Mouse (Mus musculus): ENCODE data around the gene Zfp541. TPM values are rescaled to one million over a fixed set of nuclear protein-coding genes. Genes with fewer than 3 reads are reported as not detected.

Zfp541 gene
- polyA plus RNA-seq, 1 experiment from 2014 or later: 0.12 TPM

DNA sequence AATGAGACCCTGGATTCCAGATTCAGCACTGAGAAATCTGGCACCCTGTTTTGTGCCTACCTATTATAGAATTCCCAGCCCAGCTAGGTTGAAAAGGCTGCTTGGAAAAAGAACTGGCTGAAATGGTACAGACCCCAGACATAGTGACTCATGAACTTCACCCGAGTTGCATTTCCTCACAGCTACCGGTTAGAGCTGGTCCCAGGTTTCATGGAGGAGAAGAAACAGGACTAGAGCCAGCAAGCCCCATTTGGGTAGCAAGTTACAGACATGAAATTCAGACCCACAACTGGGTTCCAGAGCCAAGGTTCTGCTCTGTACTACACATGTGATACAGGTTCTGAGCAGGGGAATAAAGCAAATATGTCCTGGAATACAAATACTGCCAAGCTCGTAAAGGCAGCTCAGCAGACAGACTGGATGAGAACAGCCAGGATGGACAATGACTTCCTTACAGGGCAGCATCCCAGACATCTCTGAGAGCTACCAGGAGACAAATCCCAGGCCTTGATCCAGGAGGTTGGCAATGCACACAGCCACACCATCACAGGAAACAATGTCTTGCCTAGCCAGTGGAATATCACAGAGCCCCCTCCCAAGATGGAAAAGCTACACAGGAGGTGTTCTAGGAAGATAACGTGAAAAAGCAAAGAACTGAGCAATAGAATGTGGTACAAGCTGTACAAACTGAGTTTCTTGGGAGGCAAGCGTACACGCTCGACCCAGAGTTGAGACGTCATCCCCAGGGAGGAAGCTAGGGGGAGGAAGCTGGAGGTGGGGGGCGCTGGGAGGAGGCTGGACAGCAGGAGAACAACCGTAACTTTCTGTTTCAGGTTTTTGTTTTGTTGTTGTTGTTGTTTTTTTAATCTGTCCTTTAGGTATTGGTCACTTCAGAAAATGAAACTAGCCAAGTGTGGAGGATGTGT is 18.5 kb upstream of the Zfp541 start:
- no peaks in the 10 kb centered on the region for H3K27me3 ChIP-seq (ENCODE audit: control insufficient read depth, insufficient read depth, low read length)
- H3K4me3 ChIP-seq (ENCODE audit: low read depth, low read length): no peak overlapping the region
- no peak for ATAC-seq (ENCODE audit: insufficient number of reproducible peaks, insufficient read depth, low FRiP score, low read depth)
- H3K36me3 ChIP-seq (ENCODE audit: control insufficient read depth, insufficient read depth, low read length): no peaks in the 10 kb centered on the region
- no peak overlapping the region for H3K4me2 ChIP-seq (replicated peaks; ENCODE audit: low read depth, low read length)
- H3K9ac ChIP-seq (replicated peaks; ENCODE audit: low read depth, low read length): no peak overlapping the region
- no peaks in the 10 kb centered on the region for H3K9me3 ChIP-seq (ENCODE audit: control insufficient read depth, low read depth, low read length)
- H3K4me1 ChIP-seq (ENCODE audit: control insufficient read depth, insufficient read depth, low read length): peaks cover 21% of the 10 kb centered on the region; the same call in 1 of the 2 replicates
- WGBS: 74% methylated on average over 10 of the region's 10 CpGs
- no peak overlapping the region for H3K27ac ChIP-seq (ENCODE audit: low read length)

DNA sequence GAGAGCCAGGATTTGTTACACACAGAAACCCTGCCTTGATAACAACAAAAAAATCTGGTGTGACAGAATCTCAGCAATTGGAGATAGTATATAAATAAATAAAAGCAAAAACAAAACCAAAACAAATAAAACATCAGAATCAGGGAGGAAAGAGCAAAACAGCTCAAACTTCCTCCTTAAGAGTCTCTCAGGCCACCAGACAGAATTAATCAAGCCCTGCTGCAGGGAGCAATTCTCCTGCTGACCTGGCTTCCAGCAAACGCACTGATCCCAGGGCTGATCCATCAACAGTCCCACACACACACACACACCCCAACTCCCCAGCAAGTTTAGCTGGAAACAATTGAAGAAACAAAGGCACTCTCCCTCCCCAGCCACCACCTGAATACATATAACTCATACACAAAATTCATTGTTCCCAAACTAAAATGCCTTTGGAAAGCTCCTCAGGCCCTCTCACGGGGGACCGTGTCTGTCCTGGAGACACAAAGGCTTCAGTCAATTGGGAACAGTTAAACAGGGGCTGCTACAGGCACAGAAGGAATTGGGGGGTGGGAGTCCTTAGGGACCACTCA is 17.7 kb upstream of the Zfp541 start:
- H3K9ac ChIP-seq (replicated peaks; ENCODE audit: low read depth, low read length): no peak overlapping the region
- H3K36me3 ChIP-seq (ENCODE audit: control insufficient read depth, insufficient read depth, low read length): no peaks in the 10 kb centered on the region
- no peak overlapping the region for H3K27ac ChIP-seq (ENCODE audit: low read length)

DNA sequence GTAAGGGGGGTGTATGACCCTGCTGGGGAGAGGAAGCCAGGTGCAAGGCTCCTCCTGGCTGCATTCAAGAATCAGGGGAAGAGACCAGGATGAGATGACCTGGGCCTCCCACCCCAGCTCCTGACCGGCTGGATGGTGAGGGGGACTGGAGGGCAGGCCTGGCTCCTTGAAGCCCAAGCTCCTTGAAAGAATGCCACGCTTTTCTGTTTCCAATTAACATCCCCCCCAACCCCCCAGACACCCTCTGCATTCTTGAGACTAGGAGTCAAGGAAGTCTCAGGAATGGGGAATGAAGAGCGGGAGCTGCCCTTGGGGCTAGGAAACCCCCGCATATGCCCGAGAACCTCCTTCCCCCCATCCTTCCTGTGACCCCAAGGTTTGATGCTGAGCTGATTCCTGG is 17.1 kb upstream of the Zfp541 start:
- H3K4me1 ChIP-seq (ENCODE audit: control insufficient read depth, insufficient read depth, low read length): peaks cover 28% of the 10 kb centered on the region
- H3K9me3 ChIP-seq (ENCODE audit: control insufficient read depth, low read depth, low read length): no peaks in the 10 kb centered on the region
- H3K4me3 ChIP-seq (ENCODE audit: low read depth, low read length): no peak overlapping the region
- ATAC-seq (ENCODE audit: insufficient number of reproducible peaks, insufficient read depth, low FRiP score, low read depth): no peak
- H3K36me3 ChIP-seq (ENCODE audit: control insufficient read depth, insufficient read depth, low read length): no peaks in the 10 kb centered on the region
- H3K27me3 ChIP-seq (ENCODE audit: control insufficient read depth, insufficient read depth, low read length): no peaks in the 10 kb centered on the region
- H3K9ac ChIP-seq (replicated peaks; ENCODE audit: low read depth, low read length): no peak overlapping the region
- H3K4me2 ChIP-seq (replicated peaks; ENCODE audit: low read depth, low read length): no peak overlapping the region
- peak overlapping the region; percentile 49; the same call in 1 of the 2 replicates for H3K27ac ChIP-seq (ENCODE audit: low read length)
- WGBS: 41% methylated on average over 5 of the region's 5 CpGs

More for the DNA sequence above, 17.7 kb upstream of the Zfp541 start:
- H3K4me3 ChIP-seq (ENCODE audit: low read depth, low read length): no peak overlapping the region
- no peak for ATAC-seq (ENCODE audit: insufficient number of reproducible peaks, insufficient read depth, low FRiP score, low read depth)
- no peaks in the 10 kb centered on the region for H3K9me3 ChIP-seq (ENCODE audit: control insufficient read depth, low read depth, low read length)
- no peaks in the 10 kb centered on the region for H3K27me3 ChIP-seq (ENCODE audit: control insufficient read depth, insufficient read depth, low read length)
- WGBS: 46% methylated on average over 3 of the region's 3 CpGs
- no peak overlapping the region for H3K4me2 ChIP-seq (replicated peaks; ENCODE audit: low read depth, low read length)
- H3K4me1 ChIP-seq (ENCODE audit: control insufficient read depth, insufficient read depth, low read length): peaks cover 22% of the 10 kb centered on the region; the same call in 1 of the 2 replicates

DNA sequence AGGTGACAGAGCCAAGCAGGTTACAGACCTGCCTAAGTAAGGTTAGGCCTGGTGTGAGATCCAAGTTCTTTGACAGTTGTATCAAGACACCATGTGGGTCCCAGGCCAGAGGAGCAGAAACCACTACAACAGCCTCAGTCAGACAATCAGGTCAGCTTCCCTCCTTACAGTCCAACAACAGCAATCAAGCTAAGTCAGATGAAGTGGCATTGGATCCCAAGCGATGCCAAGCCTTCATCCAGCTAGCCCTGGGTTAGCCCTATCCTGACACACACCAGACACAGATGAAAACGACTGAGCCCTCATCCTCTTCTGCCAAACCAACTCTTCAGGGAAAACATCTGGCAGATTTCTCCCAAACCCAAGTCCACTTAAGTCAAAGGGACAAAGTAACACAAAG is 16.1 kb upstream of the Zfp541 start:
- no peak overlapping the region for H3K9ac ChIP-seq (replicated peaks; ENCODE audit: low read depth, low read length)
- ATAC-seq (ENCODE audit: insufficient number of reproducible peaks, insufficient read depth, low FRiP score, low read depth): no peak
- H3K9me3 ChIP-seq (ENCODE audit: control insufficient read depth, low read depth, low read length): no peaks in the 10 kb centered on the region
- no peaks in the 10 kb centered on the region for H3K27me3 ChIP-seq (ENCODE audit: control insufficient read depth, insufficient read depth, low read length)
- peaks cover 36% of the 10 kb centered on the region for H3K4me1 ChIP-seq (ENCODE audit: control insufficient read depth, insufficient read depth, low read length)
- H3K4me2 ChIP-seq (replicated peaks; ENCODE audit: low read depth, low read length): peak overlapping the region; percentile 87; the same call in 1 of the 2 replicates
- no peaks in the 10 kb centered on the region for H3K36me3 ChIP-seq (ENCODE audit: control insufficient read depth, insufficient read depth, low read length)
- WGBS: 48% methylated on average over 2 of the region's 2 CpGs
- H3K4me3 ChIP-seq (ENCODE audit: low read depth, low read length): peak overlapping the region; percentile 87; the same call in 1 of the 2 replicates
- H3K27ac ChIP-seq (ENCODE audit: low read length): peak overlapping the region; percentile 99; the same call in 1 of the 2 replicates

DNA sequence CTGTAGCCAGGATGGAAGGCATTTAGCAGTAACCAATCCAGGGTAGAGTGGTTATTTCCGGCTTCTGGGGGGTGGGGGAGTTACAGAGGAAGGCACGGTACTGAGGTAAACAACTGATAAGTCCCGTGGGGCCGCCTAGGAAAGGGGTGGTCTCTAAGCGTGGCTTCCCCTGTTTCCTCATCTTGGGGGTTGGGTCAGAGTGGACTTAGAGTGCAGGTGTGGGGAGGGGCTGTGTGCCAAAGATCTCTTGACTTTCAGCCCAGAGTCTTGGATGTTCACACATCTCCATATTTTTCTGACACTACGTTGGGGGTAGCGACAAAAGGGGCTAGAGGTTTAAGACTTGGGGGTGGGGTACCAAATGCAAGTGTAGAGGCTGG is 15.5 kb upstream of the Zfp541 start:
- H3K4me1 ChIP-seq (ENCODE audit: control insufficient read depth, insufficient read depth, low read length): peaks cover 38% of the 10 kb centered on the region
- H3K36me3 ChIP-seq (ENCODE audit: control insufficient read depth, insufficient read depth, low read length): no peaks in the 10 kb centered on the region
- peak; percentile 50; the same call in 1 of the 2 replicates for ATAC-seq (ENCODE audit: insufficient number of reproducible peaks, insufficient read depth, low FRiP score, low read depth)
- H3K4me2 ChIP-seq (replicated peaks; ENCODE audit: low read depth, low read length): peak overlapping the region; percentile 87
- H3K9ac ChIP-seq (replicated peaks; ENCODE audit: low read depth, low read length): peak overlapping the region; percentile 99
- WGBS: 3% methylated on average over 7 of the region's 7 CpGs
- peak overlapping the region; percentile 87 for H3K4me3 ChIP-seq (ENCODE audit: low read depth, low read length)
- H3K9me3 ChIP-seq (ENCODE audit: control insufficient read depth, low read depth, low read length): no peaks in the 10 kb centered on the region
- H3K27me3 ChIP-seq (ENCODE audit: control insufficient read depth, insufficient read depth, low read length): no peaks in the 10 kb centered on the region
- H3K27ac ChIP-seq (ENCODE audit: low read length): peak overlapping the region; percentile 99

DNA sequence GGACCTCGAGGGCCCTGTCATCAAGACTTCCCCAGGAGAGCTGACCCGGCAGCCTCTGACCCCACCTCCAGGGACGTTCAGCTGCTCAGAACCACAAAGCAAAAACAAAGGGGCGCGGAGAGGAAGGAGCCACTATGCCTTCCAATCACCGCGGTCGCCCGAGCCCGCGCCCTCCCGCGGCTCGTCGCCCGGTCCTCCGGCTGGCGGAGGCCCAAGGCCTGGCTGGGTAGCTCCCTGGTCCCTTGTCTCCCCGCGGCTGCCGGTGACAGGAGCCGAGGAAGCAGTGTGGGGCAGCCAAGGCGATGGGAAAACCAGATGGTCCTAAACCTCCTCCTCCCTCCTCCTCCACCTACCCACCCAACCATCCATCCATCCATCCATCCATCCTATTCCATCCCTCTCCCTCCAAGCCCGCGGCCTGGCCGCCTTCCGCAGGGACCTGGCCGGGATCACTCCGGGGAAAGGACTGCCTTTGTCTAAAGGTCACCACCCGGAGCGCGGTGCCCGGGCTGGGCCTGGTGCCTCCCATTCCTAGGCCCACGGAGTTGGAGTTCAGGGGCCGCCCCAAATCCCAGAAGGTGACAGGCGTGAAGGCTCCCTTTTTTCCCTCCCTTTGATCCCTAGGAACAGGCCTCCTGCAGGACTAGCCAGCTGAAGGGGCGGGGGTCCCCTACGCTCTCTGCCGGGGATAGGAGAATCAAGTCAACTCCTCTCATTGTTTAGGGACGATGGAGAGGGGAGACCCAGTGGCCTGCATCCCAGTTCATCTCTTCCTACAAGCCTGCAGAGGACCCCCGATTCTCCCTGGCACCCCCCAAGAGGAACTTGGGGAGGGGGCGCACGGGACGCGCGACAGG is 14.9 kb upstream of the Zfp541 start:
- ATAC-seq (ENCODE audit: insufficient number of reproducible peaks, insufficient read depth, low FRiP score, low read depth): peak; percentile 16; the same call in 1 of the 2 replicates
- no peaks in the 10 kb centered on the region for H3K9me3 ChIP-seq (ENCODE audit: control insufficient read depth, low read depth, low read length)
- no peaks in the 10 kb centered on the region for H3K36me3 ChIP-seq (ENCODE audit: control insufficient read depth, insufficient read depth, low read length)
- H3K4me2 ChIP-seq (replicated peaks; ENCODE audit: low read depth, low read length): peak overlapping the region; percentile 87
- under 1% methylated on average over 46 of the region's 46 CpGs for WGBS
- peak overlapping the region; percentile 99 for H3K27ac ChIP-seq (ENCODE audit: low read length)
- peak overlapping the region; percentile 99 for H3K9ac ChIP-seq (replicated peaks; ENCODE audit: low read depth, low read length)
- H3K27me3 ChIP-seq (ENCODE audit: control insufficient read depth, insufficient read depth, low read length): no peaks in the 10 kb centered on the region
- H3K4me1 ChIP-seq (ENCODE audit: control insufficient read depth, insufficient read depth, low read length): peaks cover 38% of the 10 kb centered on the region
- H3K4me3 ChIP-seq (ENCODE audit: low read depth, low read length): peak overlapping the region; percentile 87

DNA sequence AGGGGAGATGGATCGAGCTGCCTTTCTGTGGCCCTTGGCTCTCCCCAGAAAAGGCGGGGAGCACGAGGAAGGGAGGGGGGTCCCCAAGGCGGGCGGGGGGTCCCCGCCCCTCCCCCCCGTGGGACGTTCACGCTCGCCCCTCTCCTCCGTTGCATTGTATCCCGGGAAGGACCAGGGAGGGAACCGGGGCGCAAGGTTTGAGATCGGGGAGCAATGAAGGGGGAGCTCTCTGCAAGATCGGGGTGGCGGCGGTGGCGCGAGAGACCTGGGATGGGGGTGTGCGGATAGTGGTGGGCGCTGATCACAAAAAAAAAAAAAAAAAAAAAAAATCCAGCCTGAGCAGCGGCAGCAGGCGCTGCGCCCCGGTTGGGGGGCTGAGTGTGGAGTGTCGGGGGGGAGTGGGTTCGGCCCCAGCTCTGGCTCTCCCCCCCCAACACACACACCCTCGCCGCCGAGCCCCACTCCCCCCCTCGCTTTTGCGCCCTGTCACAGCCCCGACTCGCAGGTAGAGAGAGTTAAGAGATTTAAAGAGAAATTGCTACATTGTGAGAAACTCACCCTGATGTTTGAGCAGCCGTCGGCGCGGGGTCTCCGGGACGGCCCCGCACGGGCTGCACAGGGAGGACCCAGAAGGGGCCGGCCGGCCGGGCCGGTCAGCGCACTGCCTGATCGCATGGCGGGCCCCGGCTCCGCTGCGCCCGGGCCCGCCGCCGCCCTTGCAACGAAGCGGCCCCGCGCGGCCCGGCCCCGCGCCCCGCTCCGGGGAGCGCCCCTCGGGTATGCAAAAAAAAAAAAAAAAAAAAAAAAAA is 14.1 kb upstream of the Zfp541 start, which contains the start of gene Bicra:
Gene Bicra, minus strand, starts transcription at position 584 of the 809 bp plus-strand sequence.
- peak within 1 kb of the TSS; percentile 87 for H3K4me2 ChIP-seq (replicated peaks; ENCODE audit: low read depth, low read length)

More for the DNA sequence above, 14.1 kb upstream of the Zfp541 start, which contains the start of gene Bicra:
- peaks cover 38% of the 10 kb centered on the region for H3K4me1 ChIP-seq (ENCODE audit: control insufficient read depth, insufficient read depth, low read length)
- H3K27me3 ChIP-seq (ENCODE audit: control insufficient read depth, insufficient read depth, low read length): no peaks in the 10 kb centered on the region
- peak within 1 kb of the TSS; percentile 99 for H3K9ac ChIP-seq (replicated peaks; ENCODE audit: low read depth, low read length)
- 1% methylated on average over 66 of the region's 69 CpGs for WGBS
- peak; percentile 70 for ATAC-seq (ENCODE audit: insufficient number of reproducible peaks, insufficient read depth, low FRiP score, low read depth)
- no peaks in the 10 kb centered on the region for H3K36me3 ChIP-seq (ENCODE audit: control insufficient read depth, insufficient read depth, low read length)
- peak within 1 kb of the TSS; percentile 87 for H3K4me3 ChIP-seq (ENCODE audit: low read depth, low read length)
- peak within 1 kb of the TSS; percentile 99 for H3K27ac ChIP-seq (ENCODE audit: low read length)
- no peaks in the 10 kb centered on the region for H3K9me3 ChIP-seq (ENCODE audit: control insufficient read depth, low read depth, low read length)

Data from stomach, embryonic 14.5 days (tissue).